ENCODE assay signal across 13 mouse cellular contexts in genomic region chr4:153220074-153220473, GRCm38 (mm10).
DNase-seq lines count a peak whose midpoint lies in the region; ATAC-seq lines count a peak whose summit lies in the region.
"Had no signal": no experiment of that assay in that cellular context is flagged by ENCODE, and none has a peak within 500 bp of the region (broad histone marks: within the 10 kb centered on the region; RNA-seq: fewer than 3 reads in every experiment).

No protein-coding gene starts in this region.

- WGBS in midbrain, embryonic 11.5 days: 48% methylated on average over 7 of the region's 7 CpGs
- WGBS in midbrain, embryonic 13.5 days: 39% methylated on average over 7 of the region's 7 CpGs

- H3K9me3 ChIP-seq in midbrain, embryonic 11.5 days (ENCODE audit: control insufficient read depth, low read length): no peaks in the 10 kb centered on the region
- H3K9me3 ChIP-seq in midbrain, embryonic 13.5 days: peaks cover 3% of the 10 kb centered on the region
- H3K9me3 ChIP-seq: embryonic facial prominence, embryonic 12.5 days; hindbrain, embryonic 13.5 days had no signal

- H3K4me2 ChIP-seq in midbrain, embryonic 11.5 days: no peak overlapping the region
- no peak overlapping the region for H3K4me2 ChIP-seq in midbrain, embryonic 13.5 days (replicated peaks)
- H3K4me2 ChIP-seq: embryonic facial prominence, embryonic 12.5 days; hindbrain, embryonic 13.5 days; neural tube, embryonic 13.5 days had no signal

- ATAC-seq in frontal cortex, adult (ENCODE audit: low TSS enrichment): no peak
- no peak for ATAC-seq in midbrain, embryonic 11.5 days (ENCODE audit: low FRiP score)
- no peak for ATAC-seq in midbrain, embryonic 13.5 days
- ATAC-seq: forebrain, embryonic 14.5 days had no signal

- H3K27me3 ChIP-seq in midbrain, embryonic 11.5 days (ENCODE audit: control insufficient read depth, insufficient read depth, low read length): no peaks in the 10 kb centered on the region
- peaks cover 55% of the 10 kb centered on the region for H3K27me3 ChIP-seq in midbrain, embryonic 13.5 days
- H3K27me3 ChIP-seq: embryonic facial prominence, embryonic 12.5 days; neural tube, embryonic 13.5 days had no signal

- DNase-seq in frontal cortex, postnatal 36 days (ENCODE audit: low spot score in 2 of 2): peak; percentile 24 to 29
- DNase-seq in kidney, postnatal 14 days: peak; percentile 53
- no peak for DNase-seq in kidney, adult 8-10 months
- peak; percentile 53 for DNase-seq in midbrain, embryonic 11.5 days (ENCODE audit: low spot score, missing footprints)
- peak; percentile 12 to 56 for DNase-seq in lung, postnatal 4 days
- no peak for DNase-seq in embryo, embryonic 10.5 days (ENCODE audit: low spot score)
- DNase-seq: cerebellum, adult 9-10 months had no signal

- H3K36me3 ChIP-seq in midbrain, embryonic 11.5 days (ENCODE audit: control insufficient read depth, insufficient read depth, low read length): no peaks in the 10 kb centered on the region
- no peaks in the 10 kb centered on the region for H3K36me3 ChIP-seq in midbrain, embryonic 13.5 days
- H3K36me3 ChIP-seq: embryonic facial prominence, embryonic 12.5 days; hindbrain, embryonic 13.5 days; neural tube, embryonic 13.5 days had no signal

- H3K9ac ChIP-seq in midbrain, embryonic 11.5 days (ENCODE audit: low read length): no peak overlapping the region
- no peak overlapping the region for H3K9ac ChIP-seq in midbrain, embryonic 13.5 days (replicated peaks)
- H3K9ac ChIP-seq: embryonic facial prominence, embryonic 12.5 days; hindbrain, embryonic 13.5 days; neural tube, embryonic 13.5 days had no signal

- H3K27ac ChIP-seq in midbrain, embryonic 11.5 days (ENCODE audit: low read depth, low read length): no peak overlapping the region
- H3K27ac ChIP-seq in midbrain, embryonic 13.5 days: no peak overlapping the region
- H3K27ac ChIP-seq: embryonic facial prominence, embryonic 12.5 days; hindbrain, embryonic 13.5 days; neural tube, embryonic 13.5 days had no signal

- no peaks in the 10 kb centered on the region for H3K4me1 ChIP-seq in midbrain, embryonic 11.5 days (ENCODE audit: control insufficient read depth, insufficient read depth, low read length)
- H3K4me1 ChIP-seq in midbrain, embryonic 13.5 days (replicated peaks): peaks cover 8% of the 10 kb centered on the region; the same call in 1 of the 2 replicates

- no peak overlapping the region for H3K4me3 ChIP-seq in midbrain, embryonic 11.5 days (ENCODE audit: low read depth, low read length)
- no peak overlapping the region for H3K4me3 ChIP-seq in midbrain, embryonic 13.5 days (replicated peaks)
- H3K4me3 ChIP-seq: embryonic facial prominence, embryonic 12.5 days; hindbrain, embryonic 13.5 days; neural tube, embryonic 13.5 days had no signal

Comparison
In these comparisons a context has a peak if more than half of its experiments do, and no peak if none do; other contexts are left out.
1. DNase-seq: peak in frontal cortex, postnatal 36 days (2 of 2), kidney, postnatal 14 days (single experiment), midbrain, embryonic 11.5 days (single experiment) and lung, postnatal 4 days (2 of 2); none in kidney, adult 8-10 months (0 of 2) and embryo, embryonic 10.5 days (single experiment).